24 mouse cellular contexts compared by ENCODE assay signal in genomic region chr3:158284431-158284830, GRCm38 (mm10).
"Had no signal": no experiment of that assay in that cellular context is flagged by ENCODE, and none has a peak within 500 bp of the region (broad histone marks: within the 10 kb centered on the region; RNA-seq: fewer than 3 reads in every experiment).

No protein-coding gene starts in this region.

- H3K27me3 ChIP-seq: heart, embryonic 12.5 days; intestine, embryonic 15.5 days; limb, embryonic 13.5 days; limb, embryonic 15.5 days had no signal

- H3K9me3 ChIP-seq: heart, embryonic 10.5 days; heart, embryonic 12.5 days; hindbrain, embryonic 10.5 days; intestine, embryonic 15.5 days; limb, embryonic 13.5 days; limb, embryonic 15.5 days had no signal

- H3K4me2 ChIP-seq: heart, embryonic 12.5 days; hindbrain, embryonic 14.5 days; intestine, embryonic 15.5 days; limb, embryonic 13.5 days; limb, embryonic 15.5 days had no signal

- H3K9ac ChIP-seq: heart, embryonic 12.5 days; hindbrain, embryonic 14.5 days; intestine, embryonic 15.5 days; limb, embryonic 13.5 days; limb, embryonic 15.5 days had no signal

- ATAC-seq: hindbrain, embryonic 16.5 days; inflammation-experienced regulatory T-cells, adult 6 months; intestine, embryonic 15.5 days; intestine, postnatal 0 days had no signal

- H3K4me3 ChIP-seq: gastrocnemius, adult 2 months; heart, embryonic 10.5 days; heart, embryonic 12.5 days; hindbrain, embryonic 10.5 days; intestine, embryonic 15.5 days; layer of hippocampus, adult 2 months; left cerebral cortex, adult 2 months; limb, embryonic 13.5 days; limb, embryonic 15.5 days had no signal

- H3K4me1 ChIP-seq: heart, embryonic 10.5 days; heart, embryonic 12.5 days; hindbrain, embryonic 10.5 days; intestine, embryonic 15.5 days; limb, embryonic 13.5 days; limb, embryonic 15.5 days had no signal

- H3K27ac ChIP-seq: gastrocnemius, adult 2 months; heart, embryonic 10.5 days; hindbrain, embryonic 10.5 days; hindbrain, embryonic 14.5 days; intestine, embryonic 15.5 days; layer of hippocampus, adult 2 months; left cerebral cortex, adult 2 months; limb, embryonic 13.5 days; limb, embryonic 15.5 days had no signal

- DNase-seq: gastrocnemius, adult 2 months; gastrocnemius, postnatal 10 days; gastrocnemius, postnatal 25 days; heart, adult 18-20 months; heart, postnatal 10 days; heart, postnatal 4 days; kidney, adult 18-20 months; kidney, adult 8-10 months; kidney, postnatal 10 days; kidney, postnatal 25 days; kidney, postnatal 4 days; left cerebral cortex, postnatal 4 days had no signal

- H3K36me3 ChIP-seq: heart, embryonic 10.5 days; heart, embryonic 12.5 days; hindbrain, embryonic 10.5 days; intestine, embryonic 15.5 days; limb, embryonic 13.5 days; limb, embryonic 15.5 days had no signal
